Mouse (Mus musculus): Measurements from ENCODE around the gene Msn.
"Not testable (repeated sequence)": the region's sequence is repeated elsewhere in the genome, so short reads cannot be mapped to it uniquely, and the experiment has no call there.

The Msn gene

GRCm38 (mm10) chrX:96139262-96139661 is 43.4 kb downstream of the Msn start:
- no peak for DNase-seq (ENCODE audit: extremely low read depth, low read depth, low spot score)

GRCm38 (mm10) chrX:96144960-96145488 is 49.2 kb downstream of the Msn start:
- peak; percentile 10 for DNase-seq (ENCODE audit: extremely low read depth, low read depth, low spot score)

GRCm38 (mm10) chrX:96148217-96148616 is 52.4 kb downstream of the Msn start:
- no peak for DNase-seq (ENCODE audit: extremely low read depth, low read depth, low spot score)

- DNase-seq (ENCODE audit: extremely low read depth, low read depth, low spot score): no peak
These were observed 57.5 kb downstream of the Msn start for GRCm38 (mm10) chrX:96153362-96153761.

GRCm38 (mm10) chrX:96157936-96158335 is 62.1 kb downstream of the Msn start:
- DNase-seq (ENCODE audit: extremely low read depth, low read depth, low spot score): no peak

- no peak for DNase-seq (ENCODE audit: extremely low read depth, low read depth, low spot score)
These were observed 66.7 kb downstream of the Msn start for GRCm38 (mm10) chrX:96162571-96162970.

GRCm38 (mm10) chrX:96171645-96172388 is 76.0 kb downstream of the Msn start:
- DNase-seq (ENCODE audit: extremely low read depth, low read depth, low spot score): no peak

GRCm38 (mm10) chrX:96178437-96178836 is 82.6 kb downstream of the Msn start:
- no peak for DNase-seq (ENCODE audit: extremely low read depth, low read depth, low spot score)

GRCm38 (mm10) chrX:96184100-96184732 is 88.4 kb downstream of the Msn start:
- no peak for DNase-seq (ENCODE audit: extremely low read depth, low read depth, low spot score)

- DNase-seq (ENCODE audit: extremely low read depth, low read depth, low spot score): not testable (repeated sequence)
These were observed 109.3 kb downstream of the Msn start for GRCm38 (mm10) chrX:96205143-96205542.

- DNase-seq (ENCODE audit: extremely low read depth, low read depth, low spot score): no peak
These were observed 111.0 kb downstream of the Msn start for GRCm38 (mm10) chrX:96206872-96207271.

- DNase-seq (ENCODE audit: extremely low read depth, low read depth, low spot score): no peak
These were observed 122.2 kb downstream of the Msn start for GRCm38 (mm10) chrX:96218088-96218487.

Measured in fat pad, adult 2 months (tissue).